Mouse (Mus musculus) liver, embryonic 15.5 days (tissue): ENCODE results near the gene Cemip2. TPM values are rescaled to one million over a fixed set of nuclear protein-coding genes. Genes with fewer than 3 reads are reported as not detected.

ENCODE experiments used
- ATAC-seq: fragments of 200-750 bp; cut with Nextera tagmentation; 2 replicates; pipeline ENCODE4 v1.8.0; 2017; ENCODE audit warnings: moderate number of reproducible peaks, mild to moderate bottlenecking, moderate library complexity; ENCODE audit not compliant: insufficient read depth
- H3K27ac ChIP-seq: fragments of 300-500 bp; sonication (generic); replicated peaks from 2 replicates; pipeline ENCODE4 v1.5.1; 2015; ENCODE audit warnings: mild to moderate bottlenecking, inconsistent platforms
- H3K27me3 ChIP-seq: fragments of 300-500 bp; sonication (generic); 2 replicates; pipeline ENCODE4 v1.6.1; 2015; ENCODE audit warnings: mild to moderate bottlenecking, inconsistent platforms
- H3K36me3 ChIP-seq: fragments of 300-500 bp; sonication (generic); replicated peaks from 2 replicates; pipeline ENCODE4 v1.6.1; 2015; ENCODE audit warnings: moderate library complexity, mild to moderate bottlenecking, inconsistent platforms
- H3K4me1 ChIP-seq: fragments of 300-500 bp; sonication (generic); replicated peaks from 2 replicates; pipeline ENCODE4 v1.6.1; 2015; ENCODE audit warnings: inconsistent platforms
- H3K4me2 ChIP-seq: fragments of 300-500 bp; sonication (generic); 2 replicates; pipeline ENCODE4 v1.6.1; 2015; ENCODE audit warnings: moderate library complexity, mild to moderate bottlenecking, inconsistent platforms
- H3K4me3 ChIP-seq: fragments of 300-500 bp; sonication (generic); replicated peaks from 2 replicates; pipeline ENCODE4 v1.5.1; 2015; ENCODE audit warnings: mild to moderate bottlenecking, inconsistent platforms
- H3K9ac ChIP-seq: fragments of 300-500 bp; sonication (generic); 2 replicates; pipeline ENCODE4 v1.6.1; 2015; ENCODE audit warnings: moderate library complexity, mild to moderate bottlenecking, inconsistent platforms
- H3K9me3 ChIP-seq: fragments of 300-500 bp; sonication (generic); replicated peaks from 2 replicates; pipeline ENCODE4 v1.6.1; 2016; ENCODE audit warnings: inconsistent platforms
- WGBS: fragments of 180-500 bp; shearing (Covaris S2); methylation state at CpG from one replicate; pipeline ENCODE4 v1.1.7; 2015; ENCODE audit warnings: mixed read lengths; ENCODE audit not compliant: insufficient replicate concordance; 5-methylcytosine and 5-hydroxymethylcytosine counted together
- polyA plus RNA-seq: library from polyadenylated mRNA; unstranded; fragments of >200 nt; fragmentation: Nextera tagmentation; extraction: Ambion mirVana; gene quantifications from 2 replicates; pipeline ENCODE4 v1.2.1, GENCODE M21; 2015

Gene Cemip2
- 7.2 and 8.5 TPM in 2 replicates for polyA plus RNA-seq

DNA sequence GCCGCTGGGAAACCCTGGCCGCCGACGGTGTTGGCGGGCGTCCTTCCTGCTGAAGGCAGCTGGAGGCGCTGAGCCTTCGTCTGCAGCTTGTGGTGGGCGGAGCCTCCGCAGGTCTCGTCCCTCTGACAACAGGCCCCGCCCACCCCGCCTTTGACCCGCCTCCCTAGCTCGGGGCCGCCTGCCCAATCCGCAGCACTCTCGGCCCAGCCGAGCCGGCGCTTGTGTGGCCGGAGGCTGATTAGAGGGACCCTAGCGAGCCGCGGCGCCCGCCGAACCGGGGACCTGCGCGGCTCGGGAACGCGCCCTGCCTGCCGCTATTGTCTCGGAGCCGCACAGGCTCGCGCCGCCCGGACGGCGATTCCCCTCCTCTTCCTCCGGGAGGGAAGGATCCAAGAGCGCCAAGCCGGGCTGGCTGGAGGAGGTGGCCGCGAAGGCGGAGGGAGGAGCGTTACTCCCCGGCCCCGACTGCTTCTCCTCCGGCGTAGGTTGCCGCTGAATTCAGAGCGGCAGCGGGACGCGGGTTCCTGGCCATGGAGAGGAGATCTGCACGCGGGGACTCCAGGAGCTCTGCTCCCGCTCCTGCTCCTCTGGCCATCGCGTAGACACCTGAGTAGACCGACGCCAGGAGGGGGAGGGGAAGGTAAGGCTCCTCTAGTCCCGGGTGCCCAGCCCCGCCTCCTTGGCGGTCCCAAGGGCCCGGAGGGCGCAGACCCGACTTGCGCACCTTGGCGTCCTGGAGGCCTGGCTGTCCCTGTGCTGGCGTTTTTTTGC is at the start of gene Cemip2:
Gene Cemip2 (plus strand): TSS at position 196 of the 771 bp plus-strand sequence.
- Histone ChIP-seq H3K36me3 (no peaks in the 10 kb centered on the region), H3K9me3 (no peaks in the 10 kb centered on the region), H3K4me3 (peak within 1 kb of the TSS; percentile 82), H3K27me3 (peaks cover 27% of the 10 kb centered on the region), H3K4me2 (peak within 1 kb of the TSS; percentile 94), H3K27ac (peak within 1 kb of the TSS; percentile 70), H3K9ac (peak within 1 kb of the TSS; percentile 70), H3K4me1 (peaks cover 34% of the 10 kb centered on the region)
- ATAC-seq, result peak; percentile 96
- under 1% methylated on average over 73 of the region's 75 CpGs for WGBS

GRCm38 (mm10) chr19:21728342-21728741 is 49.8 kb upstream of the Cemip2 start:
- Histone ChIP-seq H3K9ac (no peak overlapping the region), H3K4me1 (no peaks in the 10 kb centered on the region), H3K4me3 (no peak overlapping the region), H3K4me2 (no peak overlapping the region), H3K9me3 (no peaks in the 10 kb centered on the region), H3K27ac (no peak overlapping the region), H3K36me3 (no peaks in the 10 kb centered on the region), H3K27me3 (no peaks in the 10 kb centered on the region)
- WGBS, result 73% methylated on average over 6 of the region's 6 CpGs
- ATAC-seq, result no peak

GRCm38 (mm10) chr19:21731887-21732286 is 46.3 kb upstream of the Cemip2 start:
- no peak for ATAC-seq
- Histone ChIP-seq H3K9ac (no peak overlapping the region), H3K4me1 (no peaks in the 10 kb centered on the region), H3K27me3 (no peaks in the 10 kb centered on the region), H3K36me3 (no peaks in the 10 kb centered on the region), H3K4me3 (no peak overlapping the region), H3K9me3 (no peaks in the 10 kb centered on the region), H3K4me2 (no peak overlapping the region), H3K27ac (no peak overlapping the region)
- WGBS, result 71% methylated on average over 5 of the region's 5 CpGs

DNA sequence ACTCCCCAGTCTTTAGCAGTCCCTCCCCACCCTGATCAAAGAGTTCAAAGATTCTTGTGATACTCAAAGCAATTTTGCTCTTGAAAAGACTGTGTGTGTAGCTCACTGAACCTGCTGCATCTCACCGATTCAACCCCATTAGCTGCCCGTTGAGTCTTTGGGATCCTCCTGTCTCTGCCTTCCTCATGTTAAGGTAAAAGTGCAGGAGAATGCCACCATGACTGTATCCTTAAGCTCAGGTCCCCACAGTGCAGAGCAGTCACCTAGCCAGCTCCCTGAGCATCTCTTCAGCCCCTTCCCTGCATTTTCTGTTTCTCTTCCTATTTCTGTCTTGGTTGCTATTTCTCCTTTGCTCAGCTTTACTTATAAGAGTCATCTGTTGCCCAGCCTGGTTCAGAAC is 45.0 kb upstream of the Cemip2 start:
- H3K4me1 ChIP-seq, result no peaks in the 10 kb centered on the region
- H3K9ac ChIP-seq, result no peak overlapping the region
- WGBS, result 73% methylated on average over 2 of the region's 2 CpGs
- no peak for ATAC-seq
- H3K27ac ChIP-seq, result no peak overlapping the region
- H3K36me3 ChIP-seq, result no peaks in the 10 kb centered on the region
- no peak overlapping the region for H3K4me3 ChIP-seq
- H3K27me3 ChIP-seq, result no peaks in the 10 kb centered on the region
- no peaks in the 10 kb centered on the region for H3K9me3 ChIP-seq
- H3K4me2 ChIP-seq, result no peak overlapping the region

DNA sequence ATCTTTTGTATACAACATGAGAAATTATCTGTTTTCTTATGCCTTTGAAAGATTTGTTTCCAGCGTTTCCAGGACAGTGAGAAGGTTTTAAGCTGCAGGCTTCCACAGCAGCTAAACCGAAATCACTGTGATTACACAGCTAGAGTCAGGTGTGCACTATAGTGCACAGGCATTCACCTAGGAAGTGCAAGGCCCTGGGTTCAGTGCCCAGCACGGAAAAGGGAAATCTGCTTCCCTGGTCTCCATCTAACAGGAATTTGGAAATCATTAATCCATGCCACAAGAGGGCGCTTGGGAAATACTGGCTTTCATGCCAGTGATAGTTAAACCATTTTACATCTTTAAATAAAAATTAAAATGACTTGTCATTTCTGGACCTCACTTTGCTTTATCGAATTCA is 44.0 kb upstream of the Cemip2 start:
- Histone ChIP-seq H3K9me3 (no peaks in the 10 kb centered on the region), H3K27me3 (no peaks in the 10 kb centered on the region), H3K4me3 (no peak overlapping the region), H3K9ac (no peak overlapping the region), H3K27ac (no peak overlapping the region), H3K36me3 (no peaks in the 10 kb centered on the region), H3K4me2 (no peak overlapping the region), H3K4me1 (no peaks in the 10 kb centered on the region)
- ATAC-seq, result no peak
- 42% methylated on average over 5 of the region's 5 CpGs for WGBS

DNA sequence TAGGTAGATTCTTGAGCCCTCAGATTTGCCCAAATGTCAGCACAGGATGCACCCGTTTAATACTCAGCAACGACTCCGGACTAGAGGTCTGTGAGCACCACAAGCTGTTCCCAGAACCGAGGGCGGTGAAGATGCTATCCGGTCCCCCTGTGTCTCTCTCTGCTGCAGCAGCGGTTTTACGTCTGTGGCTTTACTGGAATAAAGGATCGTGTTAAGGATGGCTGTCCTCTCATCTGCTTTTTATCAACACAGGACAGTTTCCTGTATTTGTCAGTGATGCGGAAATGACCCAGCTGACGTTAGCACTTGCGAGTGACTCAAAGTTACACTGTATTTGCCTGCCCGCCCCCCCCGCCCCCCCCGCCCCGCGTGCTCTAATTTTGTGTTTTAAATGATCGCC is 40.7 kb upstream of the Cemip2 start:
- ATAC-seq, result peak; percentile 34; the same call in 1 of the 2 replicates
- H3K9me3 ChIP-seq, result no peaks in the 10 kb centered on the region
- H3K27me3 ChIP-seq, result no peaks in the 10 kb centered on the region
- no peaks in the 10 kb centered on the region for H3K4me1 ChIP-seq
- H3K9ac ChIP-seq, result no peak overlapping the region
- H3K4me3 ChIP-seq, result peak overlapping the region; percentile 20
- 9% methylated on average over 18 of the region's 18 CpGs for WGBS
- peak overlapping the region; percentile 53 for H3K4me2 ChIP-seq
- H3K27ac ChIP-seq, result no peak overlapping the region
- H3K36me3 ChIP-seq, result no peaks in the 10 kb centered on the region

GRCm38 (mm10) chr19:21737881-21738590 is 40.1 kb upstream of the Cemip2 start:
- Histone ChIP-seq H3K9me3 (no peaks in the 10 kb centered on the region), H3K4me3 (peak overlapping the region; percentile 20), H3K27me3 (no peaks in the 10 kb centered on the region), H3K36me3 (no peaks in the 10 kb centered on the region), H3K9ac (no peak overlapping the region), H3K4me1 (no peaks in the 10 kb centered on the region), H3K27ac (no peak overlapping the region), H3K4me2 (peak overlapping the region; percentile 53)
- 26% methylated on average over 17 of the region's 17 CpGs for WGBS
- no peak for ATAC-seq

DNA sequence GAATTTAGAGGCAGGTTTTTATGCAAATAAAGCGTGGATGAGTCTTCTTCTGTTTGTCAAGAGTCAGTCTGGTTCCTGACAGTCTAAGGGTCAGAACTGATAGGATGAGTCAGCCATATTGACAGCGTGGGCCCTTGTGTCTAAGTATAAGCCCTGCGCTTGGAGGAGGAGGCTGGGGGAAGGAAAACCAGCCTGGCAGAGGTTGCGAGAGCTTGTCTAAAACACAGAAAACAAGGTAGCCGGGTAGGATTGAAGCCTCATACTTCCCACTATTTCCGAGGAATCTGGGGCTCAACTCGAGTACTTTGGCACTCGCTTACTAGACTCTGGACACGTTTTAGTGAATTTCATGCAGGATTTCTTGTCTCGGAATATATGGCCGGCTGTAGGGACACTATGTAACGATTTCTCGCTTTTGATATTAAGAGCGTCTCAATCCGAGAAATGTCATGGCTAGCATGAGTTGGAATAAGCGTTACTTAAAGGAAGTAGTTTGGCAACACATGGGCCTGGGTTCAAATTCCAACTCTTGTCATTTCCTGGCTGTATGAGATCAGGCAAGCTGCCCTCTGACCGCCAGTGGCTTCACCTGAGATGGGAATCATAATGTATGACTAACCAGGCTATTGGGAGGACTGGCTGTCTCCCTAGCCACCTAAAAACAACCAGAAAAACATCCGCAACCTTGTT is 39.4 kb upstream of the Cemip2 start:
- Histone ChIP-seq H3K36me3 (no peaks in the 10 kb centered on the region), H3K9ac (no peak overlapping the region), H3K27ac (no peak overlapping the region), H3K4me3 (no peak overlapping the region), H3K4me2 (peak overlapping the region; percentile 53; the same call in 1 of the 2 replicates), H3K9me3 (no peaks in the 10 kb centered on the region), H3K27me3 (no peaks in the 10 kb centered on the region), H3K4me1 (no peaks in the 10 kb centered on the region)
- no peak for ATAC-seq
- 72% methylated on average over 18 of the region's 18 CpGs for WGBS

DNA sequence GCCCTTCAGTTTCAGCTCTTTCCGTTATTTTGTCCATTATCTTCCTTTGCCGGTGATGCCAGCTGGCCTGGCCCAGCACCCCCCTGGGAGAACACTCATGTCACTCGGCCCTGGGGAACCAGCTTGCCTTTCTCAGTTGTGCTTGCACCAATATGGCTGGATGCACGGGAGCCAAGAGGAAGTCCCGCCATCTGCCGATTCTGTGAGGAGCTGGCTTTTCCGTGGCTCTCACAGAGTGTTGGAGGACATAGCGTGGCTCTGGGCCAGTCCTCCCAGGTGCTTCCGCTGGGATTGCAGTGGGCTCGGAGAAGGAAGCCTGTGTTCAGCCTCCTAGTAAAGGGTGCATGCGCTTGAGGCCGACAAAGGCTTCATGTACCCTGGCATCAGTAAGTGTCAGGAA is 36.0 kb upstream of the Cemip2 start:
- no peak overlapping the region for H3K9ac ChIP-seq
- no peak overlapping the region for H3K4me3 ChIP-seq
- WGBS, result 73% methylated on average over 12 of the region's 12 CpGs
- H3K27me3 ChIP-seq, result no peaks in the 10 kb centered on the region
- no peaks in the 10 kb centered on the region for H3K36me3 ChIP-seq
- H3K4me2 ChIP-seq, result no peak overlapping the region
- no peak for ATAC-seq
- H3K27ac ChIP-seq, result no peak overlapping the region
- H3K4me1 ChIP-seq, result no peaks in the 10 kb centered on the region
- no peaks in the 10 kb centered on the region for H3K9me3 ChIP-seq

- no peak overlapping the region for H3K4me2 ChIP-seq
- H3K27ac ChIP-seq, result no peak overlapping the region
- 71% methylated on average over 2 of the region's 2 CpGs for WGBS
- H3K4me1 ChIP-seq, result no peaks in the 10 kb centered on the region
- no peaks in the 10 kb centered on the region; the same call in 1 of the 2 replicates for H3K27me3 ChIP-seq
- no peaks in the 10 kb centered on the region for H3K9me3 ChIP-seq
- H3K9ac ChIP-seq, result no peak overlapping the region
- no peak for ATAC-seq
- no peak overlapping the region for H3K4me3 ChIP-seq
- no peaks in the 10 kb centered on the region for H3K36me3 ChIP-seq
Observed at GRCm38 (mm10) chr19:21745586-21745985, 32.6 kb upstream of the Cemip2 start.

DNA sequence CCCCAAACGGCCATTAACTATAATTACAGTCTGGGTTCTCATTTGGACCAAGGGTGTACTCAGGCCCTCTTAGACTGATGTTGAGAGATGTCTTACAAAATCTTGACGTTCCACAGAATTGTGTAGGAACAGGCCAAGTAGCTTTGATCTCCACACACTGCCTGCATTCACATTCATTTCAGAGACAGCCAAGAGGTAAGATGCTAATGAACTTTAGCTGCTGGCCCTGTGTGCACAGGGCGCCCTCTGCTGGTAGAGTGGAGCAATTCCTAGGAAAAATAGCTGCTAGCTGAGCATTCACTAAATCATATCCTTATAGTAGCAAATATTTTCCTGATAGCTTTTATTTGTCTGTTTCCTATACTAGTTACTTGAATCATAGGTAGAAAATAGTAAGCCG is 30.8 kb upstream of the Cemip2 start:
- no peak overlapping the region for H3K4me3 ChIP-seq
- no peak overlapping the region for H3K9ac ChIP-seq
- no peak for ATAC-seq
- H3K27me3 ChIP-seq, result no peaks in the 10 kb centered on the region; the same call in 1 of the 2 replicates
- H3K27ac ChIP-seq, result no peak overlapping the region
- no peaks in the 10 kb centered on the region for H3K36me3 ChIP-seq
- H3K9me3 ChIP-seq, result no peaks in the 10 kb centered on the region
- H3K4me2 ChIP-seq, result no peak overlapping the region
- H3K4me1 ChIP-seq, result no peaks in the 10 kb centered on the region
- 16% methylated on average over 4 of the region's 4 CpGs for WGBS
